Mouse (Mus musculus) C2C12 (cell line): Measurements from ENCODE around the gene Kpnb1. TPM values are rescaled to one million over a fixed set of nuclear protein-coding genes. Genes with fewer than 3 reads are reported as not detected.

Experiments used
- H3K27me3 ChIP-seq: one replicate; pipeline ENCODE4 v1.6.1; 2011; ENCODE audit not compliant: control insufficient read depth, insufficient read depth, insufficient read length
- H3K36me3 ChIP-seq: one replicate; pipeline ENCODE4 v1.6.1; 2011; ENCODE audit not compliant: control insufficient read depth, insufficient read depth
- H3K4me3 ChIP-seq: one replicate; pipeline ENCODE4 v1.5.1; 2011; ENCODE audit warnings: mild to moderate bottlenecking, control low read depth; ENCODE audit not compliant: poor library complexity, insufficient read depth, severe bottlenecking
- H3K79me2 ChIP-seq: one replicate; pipeline ENCODE4 v1.6.1; 2011; ENCODE audit not compliant: control insufficient read depth, insufficient read depth
- H3K79me3 ChIP-seq: one replicate; pipeline ENCODE4 v1.6.1; 2011; ENCODE audit warnings: low read depth, control low read depth
- H3ac ChIP-seq: one replicate; pipeline ENCODE3; 2011; ENCODE audit warnings: low read depth; ENCODE audit not compliant: control insufficient read depth, insufficient read length
- CEBPB ChIP-seq: IDR thresholded peaks from one replicate; pipeline ENCODE4 v1.6.1; 2011; ENCODE audit warnings: low read depth, mild to moderate bottlenecking, control low read depth, moderate library complexity
- CTCF ChIP-seq: IDR thresholded peaks from one replicate; pipeline ENCODE4 v1.5.1; 2011; ENCODE audit not compliant: control insufficient read depth, insufficient read depth, insufficient read length
- FOSL1 ChIP-seq: IDR thresholded peaks from one replicate; pipeline ENCODE4 v1.8.0; 2011; ENCODE audit warnings: mild to moderate bottlenecking, low read length; ENCODE audit not compliant: poor library complexity, insufficient read depth, severe bottlenecking
- MAX ChIP-seq: IDR thresholded peaks from one replicate; pipeline ENCODE4 v1.6.1; 2011; ENCODE audit warnings: mild to moderate bottlenecking, control low read depth
- MYOD1 ChIP-seq: IDR thresholded peaks from one replicate; pipeline ENCODE4 v1.6.1; 2011; ENCODE audit warnings: low read depth; ENCODE audit not compliant: control insufficient read depth, insufficient read length
- MYOG ChIP-seq: IDR thresholded peaks from one replicate; pipeline ENCODE4 v1.6.1; 2011; ENCODE audit not compliant: control insufficient read depth, insufficient read length; ENCODE audit errors: extremely low read depth
- USF1 ChIP-seq: IDR thresholded peaks from one replicate; pipeline ENCODE4 v1.6.1; 2011; ENCODE audit warnings: low read depth, mild to moderate bottlenecking, control low read depth, moderate library complexity
- long read RNA-seq, 2 experiments: library from polyadenylated mRNA; unstranded; transcript quantifications; one replicate each; pipeline ENCODE4 v2.0.0; 2019 to 2020
- polyA plus RNA-seq: library from polyadenylated mRNA; unstranded; fragments of >200 nt; fragmentation: generic; extraction: Trizol; gene quantifications from one replicate; pipeline ENCODE4 v1.2.1, GENCODE M21; 2012; ENCODE audit warnings: missing spikeins

Gene Kpnb1
- polyA plus RNA-seq: 180 TPM
- long read RNA-seq, experiment 1, partial matches to known transcripts: 23 of 53 reads
- long read RNA-seq, experiment 1, other reads (novel, unspliced or antisense): 28 of 53 reads
- long read RNA-seq, experiment 2, full-length matches to known transcripts: 88 of 240 reads
- long read RNA-seq, experiment 2, partial matches to known transcripts: 110 of 240 reads
- long read RNA-seq, experiment 2, other reads (novel, unspliced or antisense): 42 of 240 reads

- Histone ChIP-seq H3K79me2 (peaks cover 73% of the 10 kb centered on the region), H3K36me3 (peaks cover 43% of the 10 kb centered on the region), H3K79me3 (peaks cover 50% of the 10 kb centered on the region), H3ac (peak within 1 kb of the TSS; percentile 91), H3K27me3 (no peaks in the 10 kb centered on the region), H3K4me3 (peak within 1 kb of the TSS; percentile 85)
- TF ChIP-seq MYOG (no peak), MAX (peak; percentile 99)
Observed at GRCm38 (mm10) chr11:97187764-97188642, at the start of gene Kpnb1. Gene Kpnb1 (minus strand): TSS chr11:97187881.

- H3K79me2 ChIP-seq: no peaks in the 10 kb centered on the region
- no peak overlapping the region for H3K4me3 ChIP-seq
- no peaks in the 10 kb centered on the region for H3K27me3 ChIP-seq
- H3K79me3 ChIP-seq: no peaks in the 10 kb centered on the region
- H3ac ChIP-seq: no peak overlapping the region
- H3K36me3 ChIP-seq: peaks cover 96% of the 10 kb centered on the region
- TF ChIP-seq MYOD1 (no peak), MYOG (no peak), FOSL1 (no peak), USF1 (no peak), MAX (no peak), CTCF (no peak), CEBPB (no peak)
Observed at GRCm38 (mm10) chr11:97232436-97232835, 44.8 kb upstream of the Kpnb1 start.

- Histone ChIP-seq H3K36me3 (peaks cover 95% of the 10 kb centered on the region), H3K79me2 (no peaks in the 10 kb centered on the region), H3K27me3 (no peaks in the 10 kb centered on the region), H3K4me3 (no peak overlapping the region), H3K79me3 (no peaks in the 10 kb centered on the region), H3ac (no peak overlapping the region)
- TF ChIP-seq USF1: no peak
- no peak for TF ChIP-seq CEBPB
- TF ChIP-seq MYOG: no peak
- no peak for TF ChIP-seq MAX
- TF ChIP-seq MYOD1: no peak
- no peak for TF ChIP-seq CTCF
- TF ChIP-seq FOSL1: no peak
Observed at GRCm38 (mm10) chr11:97229396-97229795, 41.7 kb upstream of the Kpnb1 start.

- Histone ChIP-seq H3K36me3 (peaks cover 95% of the 10 kb centered on the region), H3K4me3 (no peak overlapping the region), H3K27me3 (no peaks in the 10 kb centered on the region), H3K79me2 (no peaks in the 10 kb centered on the region), H3K79me3 (no peaks in the 10 kb centered on the region), H3ac (peak overlapping the region; percentile 8)
- TF ChIP-seq MAX (no peak), USF1 (no peak), CEBPB (no peak), MYOG (no peak), MYOD1 (no peak), CTCF (no peak), FOSL1 (no peak)
Observed at GRCm38 (mm10) chr11:97228985-97229384, 41.3 kb upstream of the Kpnb1 start.

GRCm38 (mm10) chr11:97226131-97226530, 38.5 kb upstream of the Kpnb1 start:
- TF ChIP-seq MAX (no peak), USF1 (no peak), MYOG (no peak), MYOD1 (no peak), CTCF (no peak), FOSL1 (no peak), CEBPB (no peak)
- Histone ChIP-seq H3K4me3 (no peak overlapping the region), H3K79me3 (no peaks in the 10 kb centered on the region), H3K79me2 (no peaks in the 10 kb centered on the region), H3K36me3 (peaks cover 97% of the 10 kb centered on the region), H3K27me3 (no peaks in the 10 kb centered on the region), H3ac (no peak overlapping the region)
